8 mouse cellular contexts compared by ENCODE assay signal in the genomic region with DNA sequence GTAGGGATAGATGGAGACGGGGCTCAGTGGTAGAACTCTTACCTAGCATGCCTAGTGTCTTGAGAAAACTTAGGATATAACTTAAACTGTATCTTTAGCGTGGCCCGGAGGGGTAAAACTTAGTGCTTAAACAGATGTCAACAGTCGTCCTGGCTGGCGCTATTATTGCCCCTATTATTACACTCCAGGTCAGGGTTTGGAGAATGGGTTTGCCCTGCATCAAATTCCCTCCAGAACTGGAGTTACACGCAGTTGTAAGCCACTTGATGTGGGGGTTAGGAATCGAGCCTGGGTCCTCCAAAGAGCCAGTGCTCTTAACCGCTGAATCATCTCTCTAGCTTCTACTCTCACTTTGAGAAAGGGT. TPM values are rescaled to one million over a fixed set of nuclear protein-coding genes. Genes with fewer than 3 reads are reported as not detected.
DNase-seq lines count a peak whose midpoint lies in the region; ATAC-seq and TF ChIP-seq lines count a peak whose summit lies in the region.

No protein-coding gene starts in this region.

- H3K9me3 ChIP-seq in megakaryocyte, embryonic 14.5 days: no peaks in the 10 kb centered on the region
- no peaks in the 10 kb centered on the region for H3K9me3 ChIP-seq in forebrain, embryonic 10.5 days
- H3K9me3 ChIP-seq in limb, embryonic 11.5 days (ENCODE audit: control insufficient read depth, low read length): no peaks in the 10 kb centered on the region

- no peak for DNase-seq in forebrain, embryonic 10.5 days (ENCODE audit: extremely low spot score, low spot score)
- DNase-seq in limb, embryonic 11.5 days (ENCODE audit: low spot score): no peak
- DNase-seq in layer of hippocampus, adult 11-12 months (ENCODE audit: low spot score): no peak
- no peak for DNase-seq in gastrocnemius, postnatal 25 days
- DNase-seq in layer of hippocampus, adult 9-10 months (ENCODE audit: low spot score): no peak

- H3K27ac ChIP-seq in forebrain, embryonic 10.5 days: peak overlapping the region; percentile 92
- no peak overlapping the region for H3K27ac ChIP-seq in limb, embryonic 11.5 days (replicated peaks; ENCODE audit: low read depth, low read length)
- no peak overlapping the region for H3K27ac ChIP-seq in olfactory bulb, adult 2 months (ENCODE audit: insufficient read depth, low read depth, low read length)

- WGBS in forebrain, embryonic 10.5 days: 20% methylated on average over 8 of the region's 8 CpGs
- 18% methylated on average over 8 of the region's 8 CpGs for WGBS in limb, embryonic 11.5 days
- 2% methylated on average over 8 of the region's 8 CpGs for WGBS in olfactory bulb, adult 2 months

- TF ChIP-seq CTCF in olfactory bulb, adult 2 months (IDR thresholded peaks at IDR 0.05; ENCODE audit: insufficient read depth, low read depth, low read length): no peak

- TF ChIP-seq POLR2A in olfactory bulb, adult 2 months (IDR thresholded peaks at IDR 0.05; ENCODE audit: insufficient read depth, low read depth, low read length): no peak

- no peaks in the 10 kb centered on the region for H3K27me3 ChIP-seq in megakaryocyte, embryonic 14.5 days (replicated peaks)
- no peaks in the 10 kb centered on the region for H3K27me3 ChIP-seq in forebrain, embryonic 10.5 days (ENCODE audit: poor library complexity, severe bottlenecking)
- no peaks in the 10 kb centered on the region for H3K27me3 ChIP-seq in limb, embryonic 11.5 days (ENCODE audit: control insufficient read depth, insufficient read depth, low read length)

- H3K9ac ChIP-seq in limb, embryonic 11.5 days (ENCODE audit: low read length): no peak overlapping the region

- H3K36me3 ChIP-seq in megakaryocyte, embryonic 14.5 days (replicated peaks; ENCODE audit: low read length): peaks cover 41% of the 10 kb centered on the region
- H3K36me3 ChIP-seq in forebrain, embryonic 10.5 days (replicated peaks): peaks cover 74% of the 10 kb centered on the region
- peaks cover 12% of the 10 kb centered on the region for H3K36me3 ChIP-seq in limb, embryonic 11.5 days (ENCODE audit: control insufficient read depth, insufficient read depth, low read length)

- H3K4me2 ChIP-seq in limb, embryonic 11.5 days (ENCODE audit: low read depth, severe bottlenecking): peak overlapping the region; percentile 84

- no peak; the same call in 1 of the 2 replicates for ATAC-seq in megakaryocyte, adult 5-6 weeks (ENCODE audit: poor library complexity, severe bottlenecking)
- peak; percentile 37; the same call in 1 of the 2 replicates for ATAC-seq in limb, embryonic 11.5 days (ENCODE audit: insufficient number of reproducible peaks, low FRiP score, low TSS enrichment, low read depth)

- H3K4me3 ChIP-seq in megakaryocyte, embryonic 14.5 days (replicated peaks): peak overlapping the region; percentile 99
- H3K4me3 ChIP-seq in forebrain, embryonic 10.5 days: peak overlapping the region; percentile 97
- peak overlapping the region; percentile 94 for H3K4me3 ChIP-seq in limb, embryonic 11.5 days (ENCODE audit: low read depth, low read length)
- peak overlapping the region; percentile 54 for H3K4me3 ChIP-seq in olfactory bulb, adult 2 months (ENCODE audit: insufficient read depth, low read depth, low read length)

- peaks cover 34% of the 10 kb centered on the region for H3K4me1 ChIP-seq in megakaryocyte, embryonic 14.5 days
- peaks cover 23% of the 10 kb centered on the region for H3K4me1 ChIP-seq in forebrain, embryonic 10.5 days
- H3K4me1 ChIP-seq in limb, embryonic 11.5 days (ENCODE audit: control insufficient read depth, insufficient read depth, low read length): peaks cover 6% of the 10 kb centered on the region; the same call in 1 of the 2 replicates
- peaks cover 4% of the 10 kb centered on the region; the same call in 1 of the 2 replicates for H3K4me1 ChIP-seq in olfactory bulb, adult 2 months (ENCODE audit: control insufficient read depth, insufficient read depth, low read length)

RNA-seq across cellular contexts. Expression of a gene that starts 0.3 kb away (rescaled TPM):
- 9.2 TPM in 1 of 2 replicates, not detected in the other for polyA plus RNA-seq in megakaryocyte, embryonic 14.5 days (2012; ENCODE audit: insufficient read depth, low replicate concordance)
- 36.9 and 44.5 TPM in 2 replicates for total RNA-seq in megakaryocyte, adult 5-6 weeks (2015)
- 31.4 and 39.6 TPM in 2 replicates for total RNA-seq in megakaryocyte, adult 5-6 weeks (2017)
- 73.4 and 74.5 TPM in 2 replicates for polyA plus RNA-seq in forebrain, embryonic 10.5 days (2016; fragmentation: Nextera tagmentation; extraction: Ambion mirVana)
- 60.6 and 72.2 TPM in 2 replicates for polyA plus RNA-seq in limb, embryonic 11.5 days (2014; fragmentation: Nextera tagmentation; extraction: Ambion mirVana)
- not detected in 2 replicates for polyA plus RNA-seq in olfactory bulb, adult 2 months (2012; ENCODE audit: insufficient read depth, insufficient read length, low replicate concordance, missing spikeins)
- total RNA-seq in gastrocnemius, postnatal 25 days (2021): not detected

RNA-seq across cellular contexts. Expression of a gene that starts 10.3 kb away (rescaled TPM):
- 3.9 TPM in 1 of 2 replicates, not detected in the other for polyA plus RNA-seq in megakaryocyte, embryonic 14.5 days (2012; ENCODE audit: insufficient read depth, low replicate concordance)
- total RNA-seq in megakaryocyte, adult 5-6 weeks (2015): 133 and 142 TPM in 2 replicates
- 188 and 197 TPM in 2 replicates for total RNA-seq in megakaryocyte, adult 5-6 weeks (2017)
- polyA plus RNA-seq in forebrain, embryonic 10.5 days (2016; fragmentation: Nextera tagmentation; extraction: Ambion mirVana): 495 and 524 TPM in 2 replicates
- 379 and 388 TPM in 2 replicates for polyA plus RNA-seq in limb, embryonic 11.5 days (2014; fragmentation: Nextera tagmentation; extraction: Ambion mirVana)
- polyA plus RNA-seq in olfactory bulb, adult 2 months (2012; ENCODE audit: insufficient read depth, insufficient read length, low replicate concordance, missing spikeins): not detected in 2 replicates
- 1 to 10 TPM; 1.0 to 1.2 TPM for total RNA-seq in gastrocnemius, postnatal 25 days (2021)

RNA-seq across cellular contexts. Expression of a gene that starts 31.6 kb away (rescaled TPM):
- 44.4 and 117 TPM in 2 replicates for polyA plus RNA-seq in megakaryocyte, embryonic 14.5 days (2012; ENCODE audit: insufficient read depth, low replicate concordance)
- 53.2 and 56.6 TPM in 2 replicates for total RNA-seq in megakaryocyte, adult 5-6 weeks (2015)
- 47.2 and 52.2 TPM in 2 replicates for total RNA-seq in megakaryocyte, adult 5-6 weeks (2017)
- polyA plus RNA-seq in forebrain, embryonic 10.5 days (2016; fragmentation: Nextera tagmentation; extraction: Ambion mirVana): 139 and 152 TPM in 2 replicates
- polyA plus RNA-seq in limb, embryonic 11.5 days (2014; fragmentation: Nextera tagmentation; extraction: Ambion mirVana): 102 and 110 TPM in 2 replicates
- polyA plus RNA-seq in olfactory bulb, adult 2 months (2012; ENCODE audit: insufficient read depth, insufficient read length, low replicate concordance, missing spikeins): not detected in 2 replicates
- 100 to 1,000 TPM; 145 to 155 TPM for total RNA-seq in gastrocnemius, postnatal 25 days (2021)

RNA-seq across cellular contexts. Expression of a gene that starts 45.3 kb away (rescaled TPM):
- polyA plus RNA-seq in megakaryocyte, embryonic 14.5 days (2012; ENCODE audit: insufficient read depth, low replicate concordance): 15.0 and 19.6 TPM in 2 replicates
- 26.1 and 27.2 TPM in 2 replicates for total RNA-seq in megakaryocyte, adult 5-6 weeks (2015)
- 22.2 and 22.6 TPM in 2 replicates for total RNA-seq in megakaryocyte, adult 5-6 weeks (2017)
- 99.7 and 101 TPM in 2 replicates for polyA plus RNA-seq in forebrain, embryonic 10.5 days (2016; fragmentation: Nextera tagmentation; extraction: Ambion mirVana)
- 101 and 106 TPM in 2 replicates for polyA plus RNA-seq in limb, embryonic 11.5 days (2014; fragmentation: Nextera tagmentation; extraction: Ambion mirVana)
- not detected in 2 replicates for polyA plus RNA-seq in olfactory bulb, adult 2 months (2012; ENCODE audit: insufficient read depth, insufficient read length, low replicate concordance, missing spikeins)
- total RNA-seq in gastrocnemius, postnatal 25 days (2021): 10 to 100 TPM; 11.2 to 13.5 TPM

RNA-seq across cellular contexts. Expression of a gene that starts 57.2 kb away (rescaled TPM):
- polyA plus RNA-seq in megakaryocyte, embryonic 14.5 days (2012; ENCODE audit: insufficient read depth, low replicate concordance): 2.0 and 2.3 TPM in 2 replicates
- total RNA-seq in megakaryocyte, adult 5-6 weeks (2015): 73.0 and 85.6 TPM in 2 replicates
- 75.7 and 78.5 TPM in 2 replicates for total RNA-seq in megakaryocyte, adult 5-6 weeks (2017)
- polyA plus RNA-seq in forebrain, embryonic 10.5 days (2016; fragmentation: Nextera tagmentation; extraction: Ambion mirVana): 37.0 and 38.5 TPM in 2 replicates
- polyA plus RNA-seq in limb, embryonic 11.5 days (2014; fragmentation: Nextera tagmentation; extraction: Ambion mirVana): 51.9 and 52.7 TPM in 2 replicates
- polyA plus RNA-seq in olfactory bulb, adult 2 months (2012; ENCODE audit: insufficient read depth, insufficient read length, low replicate concordance, missing spikeins): not detected in 2 replicates
- total RNA-seq in gastrocnemius, postnatal 25 days (2021): 10 to 100 TPM; 10.5 to 11.3 TPM

Comparison
In these comparisons a context has a peak if more than half of its experiments do, and no peak if none do; other contexts are left out.
1. RNA of a gene that starts 10.3 kb away (polyA plus RNA-seq): 495 to 524 TPM in forebrain, embryonic 10.5 days, 379 to 388 TPM in limb, embryonic 11.5 days and not detected in olfactory bulb, adult 2 months; 3.9 TPM in megakaryocyte, embryonic 14.5 days; every median in the first group is over 10 times any median in the second.
2. RNA of a gene that starts 31.6 kb away (polyA plus RNA-seq): 139 to 152 TPM in forebrain, embryonic 10.5 days, 44.4 to 117 TPM in megakaryocyte, embryonic 14.5 days and 102 to 110 TPM in limb, embryonic 11.5 days; not detected in olfactory bulb, adult 2 months; every median in the first group is over 10 times any median in the second.
3. Peak in every context shown above with its lines, with median percentiles within 50 percentile points of each other: H3K4me3 ChIP-seq.